ENCODE assay signal across 12 mouse cellular contexts in genomic region chr6:148249221-148249620, GRCm38 (mm10). TPM values are rescaled to one million over a fixed set of nuclear protein-coding genes. Genes with fewer than 3 reads are reported as not detected.
DNase-seq lines count a peak whose midpoint lies in the region; ATAC-seq and TF ChIP-seq lines count a peak whose summit lies in the region.
"Had no signal": no experiment of that assay in that cellular context is flagged by ENCODE, and none has a peak within 500 bp of the region (broad histone marks: within the 10 kb centered on the region; RNA-seq: fewer than 3 reads in every experiment).

No protein-coding gene starts in this region.

- no peaks in the 10 kb centered on the region for H3K4me1 ChIP-seq in forebrain, embryonic 13.5 days
- no peaks in the 10 kb centered on the region for H3K4me1 ChIP-seq in forebrain, embryonic 15.5 days
- peaks cover 3% of the 10 kb centered on the region; the same call in 1 of the 2 replicates for H3K4me1 ChIP-seq in hindbrain, postnatal 0 days (ENCODE audit: insufficient read depth, low read length)
- no peaks in the 10 kb centered on the region for H3K4me1 ChIP-seq in hindbrain, embryonic 11.5 days (replicated peaks; ENCODE audit: control insufficient read depth, insufficient read depth, low read length)
- H3K4me1 ChIP-seq in midbrain, embryonic 16.5 days (ENCODE audit: control insufficient read depth, insufficient read depth, low read length): peaks cover 3% of the 10 kb centered on the region; the same call in 1 of the 2 replicates
- H3K4me1 ChIP-seq in midbrain, postnatal 0 days (ENCODE audit: insufficient read depth, low read length): no peaks in the 10 kb centered on the region
- H3K4me1 ChIP-seq: heart, embryonic 12.5 days had no signal

- no peaks in the 10 kb centered on the region for H3K27me3 ChIP-seq in forebrain, embryonic 13.5 days
- no peaks in the 10 kb centered on the region for H3K27me3 ChIP-seq in forebrain, embryonic 15.5 days
- no peaks in the 10 kb centered on the region for H3K27me3 ChIP-seq in hindbrain, postnatal 0 days (ENCODE audit: insufficient read depth, low read length)
- no peaks in the 10 kb centered on the region for H3K27me3 ChIP-seq in hindbrain, embryonic 11.5 days (ENCODE audit: control insufficient read depth, insufficient read depth, low read length)
- H3K27me3 ChIP-seq in midbrain, embryonic 16.5 days (ENCODE audit: control insufficient read depth, insufficient read depth, low read depth, low read length): no peaks in the 10 kb centered on the region
- H3K27me3 ChIP-seq in midbrain, postnatal 0 days (ENCODE audit: insufficient read depth, low read length): no peaks in the 10 kb centered on the region
- H3K27me3 ChIP-seq: embryonic facial prominence, embryonic 12.5 days; heart, embryonic 12.5 days; intestine, embryonic 15.5 days had no signal

- H3K4me3 ChIP-seq in forebrain, embryonic 13.5 days: no peak overlapping the region
- no peak overlapping the region for H3K4me3 ChIP-seq in forebrain, embryonic 15.5 days
- no peak overlapping the region for H3K4me3 ChIP-seq in hindbrain, postnatal 0 days (ENCODE audit: low read length)
- no peak overlapping the region for H3K4me3 ChIP-seq in hindbrain, embryonic 11.5 days (ENCODE audit: low read depth, low read length)
- H3K4me3 ChIP-seq in midbrain, embryonic 16.5 days (ENCODE audit: low read depth, low read length): no peak overlapping the region
- no peak overlapping the region for H3K4me3 ChIP-seq in midbrain, postnatal 0 days (ENCODE audit: low read depth, low read length)
- H3K4me3 ChIP-seq: embryonic facial prominence, embryonic 12.5 days; heart, adult 2 months; heart, embryonic 12.5 days; intestine, embryonic 15.5 days had no signal

- DNase-seq in heart, adult 11 months: peak; percentile 79
- DNase-seq in heart, adult 8-10 months (ENCODE audit: low spot score): no peak
- no peak for DNase-seq in hindbrain, postnatal 0 days (ENCODE audit: low spot score)
- no peak for DNase-seq in hindbrain, embryonic 11.5 days (ENCODE audit: low spot score)
- no peak for DNase-seq in midbrain, postnatal 0 days (ENCODE audit: low spot score)
- DNase-seq: heart, adult 2 months had no signal

- H3K4me2 ChIP-seq in forebrain, embryonic 13.5 days: no peak overlapping the region
- H3K4me2 ChIP-seq in forebrain, embryonic 15.5 days (replicated peaks): no peak overlapping the region
- no peak overlapping the region for H3K4me2 ChIP-seq in hindbrain, postnatal 0 days (ENCODE audit: low read depth, low read length)
- no peak overlapping the region for H3K4me2 ChIP-seq in hindbrain, embryonic 11.5 days (replicated peaks; ENCODE audit: low read depth, low read length)
- no peak overlapping the region for H3K4me2 ChIP-seq in midbrain, embryonic 16.5 days (ENCODE audit: low read length)
- no peak overlapping the region for H3K4me2 ChIP-seq in midbrain, postnatal 0 days (ENCODE audit: low read depth, low read length, poor library complexity, severe bottlenecking)
- H3K4me2 ChIP-seq: embryonic facial prominence, embryonic 12.5 days; heart, embryonic 12.5 days; intestine, embryonic 15.5 days had no signal

- H3K9ac ChIP-seq in forebrain, embryonic 13.5 days: no peak overlapping the region
- H3K9ac ChIP-seq in forebrain, embryonic 15.5 days (replicated peaks): no peak overlapping the region
- no peak overlapping the region for H3K9ac ChIP-seq in hindbrain, postnatal 0 days (replicated peaks; ENCODE audit: low read length)
- no peak overlapping the region for H3K9ac ChIP-seq in hindbrain, embryonic 11.5 days (ENCODE audit: low read depth, low read length)
- H3K9ac ChIP-seq in midbrain, embryonic 16.5 days (ENCODE audit: low read depth, low read length): no peak overlapping the region
- no peak overlapping the region for H3K9ac ChIP-seq in midbrain, postnatal 0 days (replicated peaks; ENCODE audit: low read length, poor library complexity, severe bottlenecking)
- H3K9ac ChIP-seq: embryonic facial prominence, embryonic 12.5 days; heart, embryonic 12.5 days; intestine, embryonic 15.5 days had no signal

- H3K9me3 ChIP-seq in forebrain, embryonic 13.5 days (replicated peaks): no peaks in the 10 kb centered on the region
- H3K9me3 ChIP-seq in forebrain, embryonic 15.5 days: no peaks in the 10 kb centered on the region
- no peaks in the 10 kb centered on the region for H3K9me3 ChIP-seq in hindbrain, postnatal 0 days (ENCODE audit: low read length)
- H3K9me3 ChIP-seq in hindbrain, embryonic 11.5 days (ENCODE audit: control insufficient read depth, low read length): no peaks in the 10 kb centered on the region
- H3K9me3 ChIP-seq in midbrain, embryonic 16.5 days (replicated peaks; ENCODE audit: control insufficient read depth, low read length, poor library complexity, severe bottlenecking): no peaks in the 10 kb centered on the region
- H3K9me3 ChIP-seq in midbrain, postnatal 0 days (ENCODE audit: low read length): no peaks in the 10 kb centered on the region
- H3K9me3 ChIP-seq: embryonic facial prominence, embryonic 12.5 days; heart, embryonic 12.5 days; intestine, embryonic 15.5 days had no signal

- no peak overlapping the region for H3K27ac ChIP-seq in forebrain, embryonic 13.5 days
- H3K27ac ChIP-seq in forebrain, embryonic 15.5 days (replicated peaks): no peak overlapping the region
- H3K27ac ChIP-seq in hindbrain, postnatal 0 days: no peak overlapping the region
- H3K27ac ChIP-seq in hindbrain, embryonic 11.5 days (ENCODE audit: low read depth, low read length): no peak overlapping the region
- no peak overlapping the region for H3K27ac ChIP-seq in midbrain, embryonic 16.5 days (ENCODE audit: low read length)
- H3K27ac ChIP-seq in midbrain, postnatal 0 days (ENCODE audit: low read depth, low read length): no peak overlapping the region
- H3K27ac ChIP-seq: embryonic facial prominence, embryonic 12.5 days; heart, adult 2 months; intestine, embryonic 15.5 days had no signal

- WGBS in forebrain, embryonic 13.5 days: 70% methylated on average over 3 of the region's 3 CpGs
- 80% methylated on average over 3 of the region's 3 CpGs for WGBS in forebrain, embryonic 15.5 days
- 71% methylated on average over 3 of the region's 3 CpGs for WGBS in hindbrain, postnatal 0 days
- WGBS in hindbrain, embryonic 11.5 days: 79% methylated on average over 3 of the region's 3 CpGs
- WGBS in midbrain, embryonic 16.5 days: 72% methylated on average over 3 of the region's 3 CpGs
- WGBS in midbrain, postnatal 0 days: 81% methylated on average over 3 of the region's 3 CpGs

- ATAC-seq in forebrain, embryonic 13.5 days: peak; percentile 37; the same call in 1 of the 2 replicates
- ATAC-seq in forebrain, embryonic 15.5 days (replicated peaks): no peak; the same call in 1 of the 2 replicates
- ATAC-seq in hindbrain, postnatal 0 days: 0 out of 2 replicates have a peak, but pooled peaks have one; percentile 33
- ATAC-seq in hindbrain, embryonic 11.5 days (ENCODE audit: low FRiP score): no peak
- ATAC-seq in midbrain, embryonic 16.5 days: peak; percentile 33; the same call in 1 of the 2 replicates
- ATAC-seq in midbrain, postnatal 0 days (ENCODE audit: low FRiP score): no peak
- ATAC-seq: intestine, embryonic 15.5 days had no signal

- no peak for TF ChIP-seq CTCF in hindbrain, postnatal 0 days (IDR thresholded peaks at IDR 0.05; ENCODE audit: low read depth)
- no peak for TF ChIP-seq CTCF in midbrain, postnatal 0 days (IDR thresholded peaks at IDR 0.05)

- H3K36me3 ChIP-seq in forebrain, embryonic 13.5 days (ENCODE audit: poor library complexity, severe bottlenecking): no peaks in the 10 kb centered on the region
- no peaks in the 10 kb centered on the region for H3K36me3 ChIP-seq in forebrain, embryonic 15.5 days
- H3K36me3 ChIP-seq in hindbrain, postnatal 0 days (ENCODE audit: insufficient read depth, low read length): no peaks in the 10 kb centered on the region; the same call in 1 of the 2 replicates
- H3K36me3 ChIP-seq in hindbrain, embryonic 11.5 days (ENCODE audit: control insufficient read depth, insufficient read depth, low read length): no peaks in the 10 kb centered on the region
- 0 out of 2 replicates have a peak, but pooled peaks cover 2% of the 10 kb centered on the region for H3K36me3 ChIP-seq in midbrain, embryonic 16.5 days (ENCODE audit: control insufficient read depth, insufficient read depth, low read length)
- peaks cover 10% of the 10 kb centered on the region for H3K36me3 ChIP-seq in midbrain, postnatal 0 days (ENCODE audit: insufficient read depth, low read length)
- H3K36me3 ChIP-seq: embryonic facial prominence, embryonic 12.5 days; heart, embryonic 12.5 days; intestine, embryonic 15.5 days had no signal

RNA-seq across cellular contexts. Expression of gene Ergic2, which starts 37.0 kb away (rescaled TPM):
- 190 and 208 TPM in 2 replicates for polyA plus RNA-seq in forebrain, embryonic 13.5 days (2015; fragmentation: Nextera tagmentation; extraction: Ambion mirVana)
- 184 and 188 TPM in 2 replicates for polyA plus RNA-seq in forebrain, embryonic 15.5 days (2015; fragmentation: Nextera tagmentation; extraction: Ambion mirVana)
- total RNA-seq in heart, adult 8-10 months (2022): 10 to 100 TPM; 55.7 to 58.8 (median 56.9) TPM
- total RNA-seq in hindbrain, postnatal 0 days (2014; rRNA removed): 63.1 and 112 TPM in 2 replicates
- 204 and 211 TPM in 2 replicates for polyA plus RNA-seq in hindbrain, postnatal 0 days (2015; fragmentation: Nextera tagmentation; extraction: Ambion mirVana)
- polyA plus RNA-seq in hindbrain, embryonic 11.5 days (2014; fragmentation: Nextera tagmentation; extraction: Ambion mirVana): 229 and 261 TPM in 2 replicates
- 200 and 214 TPM in 2 replicates for polyA plus RNA-seq in midbrain, embryonic 16.5 days (2015; fragmentation: Nextera tagmentation; extraction: Ambion mirVana)
- total RNA-seq in midbrain, postnatal 0 days (2014; rRNA removed): 67.4 and 133 TPM in 2 replicates
- polyA plus RNA-seq in midbrain, postnatal 0 days (2015; fragmentation: Nextera tagmentation; extraction: Ambion mirVana): 154 and 176 TPM in 2 replicates

Comparison
In these comparisons a context has a peak if more than half of its experiments do, and no peak if none do; other contexts are left out.
1. ATAC-seq: peak in forebrain, embryonic 13.5 days (single experiment), hindbrain, postnatal 0 days (single experiment) and midbrain, embryonic 16.5 days (single experiment); none in forebrain, embryonic 15.5 days (single experiment), hindbrain, embryonic 11.5 days (single experiment) and midbrain, postnatal 0 days (single experiment).